Mouse (Mus musculus) forebrain, embryonic 11.5 days (tissue): ENCODE results near the gene Zcchc24. TPM values are rescaled to one million over a fixed set of nuclear protein-coding genes. Genes with fewer than 3 reads are reported as not detected.

ENCODE experiments used
- ATAC-seq: fragments of 200-750 bp; cut with Nextera tagmentation; replicated peaks from 2 replicates; pipeline ENCODE4 v1.8.0; 2017; ENCODE audit warnings: moderate TSS enrichment; ENCODE audit not compliant: low FRiP score
- DNase-seq: peaks from one replicate; pipeline ENCODE4 v3.0.0-alpha.2; 2017; ENCODE audit warnings: low spot score
- H3K27ac ChIP-seq: fragments of 300-500 bp; sonication (generic); 2 replicates; pipeline ENCODE4 v1.5.1; 2014; ENCODE audit warnings: low read depth, low read length
- H3K27me3 ChIP-seq: fragments of 300-500 bp; sonication (generic); 2 replicates; pipeline ENCODE4 v1.6.1; 2014; ENCODE audit warnings: mild to moderate bottlenecking, low read length, mixed read lengths; ENCODE audit not compliant: control insufficient read depth, insufficient read depth
- H3K36me3 ChIP-seq: fragments of 300-500 bp; sonication (generic); 2 replicates; pipeline ENCODE4 v1.6.1; 2014; ENCODE audit warnings: mild to moderate bottlenecking, low read length, moderate library complexity, mixed read lengths; ENCODE audit not compliant: control insufficient read depth, insufficient read depth
- H3K4me1 ChIP-seq: fragments of 300-500 bp; sonication (generic); replicated peaks from 2 replicates; pipeline ENCODE4 v1.6.1; 2014; ENCODE audit warnings: low read length, mixed read lengths; ENCODE audit not compliant: control insufficient read depth, insufficient read depth
- H3K4me2 ChIP-seq: fragments of 300-500 bp; sonication (generic); 2 replicates; pipeline ENCODE4 v1.6.1; 2014; ENCODE audit warnings: low read depth, mild to moderate bottlenecking, low read length, moderate library complexity, mixed read lengths; ENCODE audit not compliant: severe bottlenecking
- H3K4me3 ChIP-seq: fragments of 300-500 bp; sonication (generic); 2 replicates; pipeline ENCODE4 v1.5.1; 2014; ENCODE audit warnings: low read depth, low read length
- H3K9ac ChIP-seq: fragments of 300-500 bp; sonication (generic); 2 replicates; pipeline ENCODE4 v1.6.1; 2014; ENCODE audit warnings: low read length
- H3K9me3 ChIP-seq: fragments of 300-500 bp; sonication (generic); 2 replicates; pipeline ENCODE4 v1.6.1; 2016; ENCODE audit warnings: low read length, mixed read lengths; ENCODE audit not compliant: control insufficient read depth
- WGBS: fragments of 180-500 bp; shearing (Covaris S2); extraction: QIAGEN DNeasy Blood & Tissue Kit; methylation state at CpG from one replicate; pipeline ENCODE4 v1.1.7; 2014; 5-methylcytosine and 5-hydroxymethylcytosine counted together
- polyA plus RNA-seq: library from polyadenylated mRNA; unstranded; fragments of >200 nt; fragmentation: Nextera tagmentation; extraction: Ambion mirVana; gene quantifications from 2 replicates; pipeline ENCODE4 v1.2.1, GENCODE M21; 2014

Gene Zcchc24
- polyA plus RNA-seq, 1 experiment from 2014 or later, result 15.2 TPM

DNA sequence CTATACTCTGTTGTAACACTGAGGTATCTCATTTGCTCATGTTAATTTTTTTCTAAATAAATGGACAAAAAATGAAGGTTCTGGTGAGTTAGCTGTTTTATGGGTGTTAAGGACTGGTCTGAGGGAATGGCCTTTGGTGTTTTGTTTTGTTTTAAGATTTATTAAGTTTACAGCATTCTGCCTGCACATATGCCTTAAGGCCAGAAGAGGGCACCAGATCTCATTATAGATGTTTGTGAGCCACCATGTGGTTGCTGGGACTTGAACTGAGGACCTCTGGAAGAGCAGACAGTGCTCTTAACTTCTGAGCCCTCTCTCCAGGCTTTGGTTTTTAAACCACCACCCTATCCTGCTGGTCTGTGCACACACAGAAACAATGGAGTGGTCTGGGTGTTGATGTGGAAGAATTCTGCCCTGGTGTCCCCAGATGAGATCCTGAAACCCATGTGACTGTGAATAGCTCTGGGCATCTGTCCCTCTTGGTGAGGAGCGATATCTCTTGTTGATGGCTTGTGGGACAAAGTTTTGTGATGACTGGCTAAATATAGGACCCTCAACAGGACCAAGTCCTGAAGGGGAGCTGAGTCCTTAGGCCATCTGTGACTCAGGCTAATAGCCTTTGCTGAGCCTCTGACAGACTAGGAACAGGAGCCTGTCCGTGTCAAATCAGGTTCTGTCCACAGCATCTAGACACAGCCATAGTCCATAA is 102.0 kb downstream of the Zcchc24 start:
- DNase-seq (no peak), ATAC-seq (no peak)
- Histone ChIP-seq H3K4me2 (no peak overlapping the region), H3K4me1 (no peaks in the 10 kb centered on the region), H3K9ac (no peak overlapping the region), H3K27ac (no peak overlapping the region), H3K36me3 (peaks cover 14% of the 10 kb centered on the region), H3K4me3 (no peak overlapping the region), H3K9me3 (no peaks in the 10 kb centered on the region), H3K27me3 (no peaks in the 10 kb centered on the region)
- WGBS, result 95% methylated on average over 2 of the region's 2 CpGs

DNA sequence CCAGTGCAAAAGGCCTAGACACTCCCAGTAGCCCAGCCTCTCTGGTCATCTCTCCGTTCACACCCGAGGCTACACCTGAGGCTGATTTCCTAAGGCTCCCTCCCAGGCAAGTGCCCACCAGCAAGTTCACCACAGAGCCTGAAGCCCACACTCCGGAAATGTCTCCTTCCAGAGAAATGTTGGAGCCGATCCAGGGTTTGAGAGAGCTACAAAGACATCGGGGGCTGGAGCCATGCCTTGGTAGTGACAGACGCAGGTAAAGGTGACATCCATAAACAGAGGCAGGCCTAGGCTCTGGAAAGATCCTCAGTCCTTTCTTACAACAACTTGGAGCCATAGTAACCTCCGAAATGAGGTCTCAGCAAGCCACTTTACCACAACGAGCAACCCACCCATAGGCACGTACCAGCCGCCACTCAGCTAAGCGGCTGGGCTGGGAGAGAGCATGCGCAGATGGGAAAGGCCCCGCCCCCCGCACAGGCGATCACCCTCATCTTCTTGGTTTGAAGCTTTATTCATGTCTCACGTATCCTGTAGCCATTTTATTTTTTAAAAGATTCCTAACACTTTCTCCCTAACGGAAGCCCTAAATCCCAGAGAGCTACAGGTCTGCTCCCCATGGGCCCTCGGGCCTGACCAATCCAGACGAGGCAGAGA is 103.4 kb downstream of the Zcchc24 start:
- Histone ChIP-seq H3K9me3 (no peaks in the 10 kb centered on the region), H3K9ac (no peak overlapping the region), H3K4me2 (no peak overlapping the region), H3K27ac (no peak overlapping the region), H3K4me3 (no peak overlapping the region), H3K36me3 (peaks cover 14% of the 10 kb centered on the region), H3K4me1 (no peaks in the 10 kb centered on the region), H3K27me3 (no peaks in the 10 kb centered on the region)
- DNase-seq (no peak), ATAC-seq (no peak)
- 73% methylated on average over 19 of the region's 19 CpGs for WGBS

GRCm38 (mm10) chr14:25664310-25664695 is 104.5 kb downstream of the Zcchc24 start:
- H3K4me3 ChIP-seq, result no peak overlapping the region
- H3K27me3 ChIP-seq, result no peaks in the 10 kb centered on the region
- no peaks in the 10 kb centered on the region for H3K9me3 ChIP-seq
- peaks cover 19% of the 10 kb centered on the region for H3K36me3 ChIP-seq
- H3K27ac ChIP-seq, result no peak overlapping the region
- no peak for ATAC-seq
- no peak for DNase-seq
- no peaks in the 10 kb centered on the region for H3K4me1 ChIP-seq
- H3K9ac ChIP-seq, result no peak overlapping the region
- H3K4me2 ChIP-seq, result no peak overlapping the region
- WGBS, result 82% methylated on average over 7 of the region's 7 CpGs

DNA sequence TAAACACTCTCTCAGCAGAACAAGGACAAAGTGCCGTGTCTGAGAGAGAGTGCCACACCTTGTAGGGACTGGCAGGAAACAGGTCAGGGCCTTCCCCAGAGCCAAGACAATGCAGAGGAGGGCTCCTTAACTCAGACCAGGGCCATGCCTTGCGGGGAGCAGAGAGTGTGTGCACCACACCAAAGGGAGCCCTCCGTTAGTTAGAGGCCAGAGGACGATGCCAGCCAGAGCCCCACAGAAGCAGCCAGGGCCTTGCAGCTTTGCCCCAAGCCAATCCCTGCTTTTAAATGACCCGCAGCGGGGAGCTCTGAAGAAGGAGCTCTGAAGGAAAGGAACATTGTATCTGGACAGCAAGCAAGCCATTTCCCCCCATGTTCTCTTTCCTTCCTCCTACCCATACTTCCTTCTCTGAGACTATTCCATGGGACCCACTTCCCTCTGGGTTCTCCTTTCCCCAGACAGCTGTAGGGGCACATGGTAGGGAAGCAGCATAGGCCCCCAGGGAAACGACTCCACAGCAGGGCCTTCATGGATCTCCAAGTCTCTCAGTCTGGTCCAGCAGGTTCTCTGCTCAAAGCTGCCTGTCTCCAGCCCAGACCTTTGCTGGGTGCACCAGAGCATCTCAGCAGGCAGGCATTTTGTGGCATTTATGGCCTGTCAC is 105.1 kb downstream of the Zcchc24 start:
- 81% methylated on average over 7 of the region's 7 CpGs for WGBS
- H3K27me3 ChIP-seq, result no peaks in the 10 kb centered on the region
- H3K9me3 ChIP-seq, result no peaks in the 10 kb centered on the region
- no peak overlapping the region for H3K27ac ChIP-seq
- DNase-seq (no peak), ATAC-seq (no peak)
- H3K4me3 ChIP-seq, result no peak overlapping the region
- H3K4me1 ChIP-seq, result no peaks in the 10 kb centered on the region
- H3K4me2 ChIP-seq, result no peak overlapping the region
- peaks cover 22% of the 10 kb centered on the region for H3K36me3 ChIP-seq
- H3K9ac ChIP-seq, result no peak overlapping the region

Other genes starting within 250 kb of the Zcchc24 start
- gene Ppif, start 74.9 kb downstream of the Zcchc24 start, polyA plus RNA-seq, result 34.8 and 38.4 TPM in 2 replicates
- 3.6 and 5.0 TPM in 2 replicates for gene Anxa11, start 73.1 kb upstream of the Zcchc24 start, polyA plus RNA-seq
- not detected in 2 replicates for gene Plac9a, start 134.1 kb upstream of the Zcchc24 start, polyA plus RNA-seq
- 2.2 and 2.4 TPM in 2 replicates for gene Tmem254a, start 158.6 kb upstream of the Zcchc24 start, polyA plus RNA-seq
- not detected in 2 replicates for gene Cphx1, start 169.3 kb upstream of the Zcchc24 start, polyA plus RNA-seq
- gene Duxbl1, start 209.5 kb upstream of the Zcchc24 start, polyA plus RNA-seq, result 3.6 and 5.6 TPM in 2 replicates